Mouse (Mus musculus) CH12.LX (cell line): Measurements from ENCODE around the gene Dnal1.

ENCODE experiments used
- CTCF ChIP-seq, 2 experiments: IDR thresholded peaks in 1 of 2; conservative IDR thresholded peaks in 1 of 2; 2 replicates each; pipeline ENCODE4 v1.5.1; 2011 to 2012; ENCODE audit warnings: low read depth in 2 of 2, low read length in 2 of 2, improper control_type of control experiment in 1 of 2, inconsistent platforms in 1 of 2, mild to moderate bottlenecking in 1 of 2, moderate library complexity in 1 of 2
- MAFK ChIP-seq: IDR thresholded peaks from 2 replicates; pipeline ENCODE4 v1.6.1; 2011; ENCODE audit warnings: low read length, improper control_type of control experiment; ENCODE audit not compliant: insufficient replicate concordance
- MYC ChIP-seq: IDR thresholded peaks from 2 replicates; pipeline ENCODE4 v1.6.1; 2011; ENCODE audit warnings: low read depth, mild to moderate bottlenecking, improper control_type of control experiment, low read length
- POLR2A ChIP-seq: IDR thresholded peaks from 2 replicates; pipeline ENCODE4 v1.6.1; 2011; ENCODE audit warnings: low read depth, mild to moderate bottlenecking, improper control_type of control experiment, low read length

DNA sequence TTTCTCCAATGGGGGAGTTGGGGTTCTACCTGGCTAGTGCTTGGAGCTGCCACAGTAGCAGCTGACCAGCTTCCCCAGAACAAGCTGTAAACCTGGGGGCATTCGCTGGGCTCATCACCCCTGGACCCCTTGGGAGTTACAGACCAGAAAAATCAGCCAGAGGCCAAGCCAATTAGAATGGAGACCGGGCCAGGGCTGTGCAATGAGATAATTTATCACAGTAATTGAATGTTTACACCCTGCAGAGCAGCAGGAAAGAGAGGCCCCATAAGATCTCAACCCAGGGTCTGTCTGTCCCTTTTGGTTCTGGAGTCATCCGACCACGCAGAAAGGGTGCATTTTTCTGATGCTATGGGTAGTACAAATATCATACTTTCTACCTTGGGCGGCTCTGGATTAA is 77.6 kb downstream of the Dnal1 start:
- TF ChIP-seq CTCF (conservative IDR thresholded peaks at IDR 0.05 in 1 of 2, IDR thresholded peaks at IDR 0.05 in 1 of 2; ENCODE audit: low read depth in 2 of 2, low read length in 2 of 2), result no peak
- TF ChIP-seq MAFK, result no peak
- TF ChIP-seq MYC, result no peak
- no peak for TF ChIP-seq POLR2A
